In genomic region chr11:97970771-97971170, GRCm38 (mm10) we compare ENCODE assay signal across 17 mouse cellular contexts. TPM values are rescaled to one million over a fixed set of nuclear protein-coding genes. Genes with fewer than 3 reads are reported as not detected.
DNase-seq lines count a peak whose midpoint lies in the region; ATAC-seq and TF ChIP-seq lines count a peak whose summit lies in the region.
"Had no signal": no experiment of that assay in that cellular context is flagged by ENCODE, and none has a peak within 500 bp of the region (broad histone marks: within the 10 kb centered on the region; RNA-seq: fewer than 3 reads in every experiment).

No protein-coding gene starts in this region.

- peak; percentile 22 for DNase-seq in forebrain, embryonic 14.5 days (ENCODE audit: low spot score)
- no peak for DNase-seq in forebrain, embryonic 10.5 days (ENCODE audit: extremely low spot score, low spot score)
- DNase-seq in heart, postnatal 25 days (ENCODE audit: low spot score): no peak
- DNase-seq in hindbrain, postnatal 0 days (ENCODE audit: low spot score): no peak
- no peak for DNase-seq in lung, postnatal 0 days (ENCODE audit: low spot score)
- no peak for DNase-seq in lung, adult 2 months
- DNase-seq: kidney, adult 2 months; right cerebral cortex, postnatal 4 days; thymus, postnatal 25 days had no signal

- no peaks in the 10 kb centered on the region for H3K9me3 ChIP-seq in forebrain, embryonic 14.5 days (replicated peaks; ENCODE audit: control insufficient read depth, low read length)
- no peaks in the 10 kb centered on the region for H3K9me3 ChIP-seq in forebrain, embryonic 10.5 days
- no peaks in the 10 kb centered on the region for H3K9me3 ChIP-seq in heart, embryonic 12.5 days (replicated peaks)
- H3K9me3 ChIP-seq in hindbrain, postnatal 0 days (ENCODE audit: low read length): no peaks in the 10 kb centered on the region
- no peaks in the 10 kb centered on the region for H3K9me3 ChIP-seq in hindbrain, embryonic 13.5 days
- H3K9me3 ChIP-seq in lung, postnatal 0 days (ENCODE audit: low read length): no peaks in the 10 kb centered on the region
- H3K9me3 ChIP-seq: embryonic facial prominence, embryonic 10.5 days had no signal

- no peak for TF ChIP-seq POLR2A in lung, adult 2 months (IDR thresholded peaks at IDR 0.05; ENCODE audit: borderline replicate concordance, extremely low read depth, low read depth, low read length)

- H3K4me2 ChIP-seq in forebrain, embryonic 14.5 days (ENCODE audit: low read length): no peak overlapping the region
- H3K4me2 ChIP-seq in heart, embryonic 12.5 days: peak overlapping the region; percentile 32; the same call in 1 of the 2 replicates
- peak overlapping the region; percentile 19; the same call in 1 of the 2 replicates for H3K4me2 ChIP-seq in hindbrain, postnatal 0 days (ENCODE audit: low read depth, low read length)
- H3K4me2 ChIP-seq in hindbrain, embryonic 13.5 days: no peak overlapping the region
- H3K4me2 ChIP-seq in lung, postnatal 0 days (replicated peaks; ENCODE audit: low read depth, low read length): peak overlapping the region; percentile 12; the same call in 1 of the 2 replicates
- H3K4me2 ChIP-seq: hindbrain, embryonic 14.5 days had no signal

- H3K4me3 ChIP-seq in forebrain, embryonic 14.5 days (ENCODE audit: low read depth, low read length): no peak overlapping the region
- no peak overlapping the region for H3K4me3 ChIP-seq in forebrain, embryonic 10.5 days
- H3K4me3 ChIP-seq in heart, embryonic 12.5 days: no peak overlapping the region
- H3K4me3 ChIP-seq in hindbrain, postnatal 0 days (ENCODE audit: low read length): no peak overlapping the region
- H3K4me3 ChIP-seq in hindbrain, embryonic 13.5 days: no peak overlapping the region
- no peak overlapping the region for H3K4me3 ChIP-seq in lung, postnatal 0 days (ENCODE audit: low read depth, low read length)
- no peak overlapping the region for H3K4me3 ChIP-seq in lung, adult 2 months (replicated peaks; ENCODE audit: extremely low read depth, low read depth, low read length)
- H3K4me3 ChIP-seq: embryonic facial prominence, embryonic 10.5 days; midbrain, embryonic 10.5 days had no signal

- no peak for ATAC-seq in forebrain, embryonic 14.5 days
- no peak for ATAC-seq in heart, embryonic 12.5 days (ENCODE audit: insufficient number of reproducible peaks, low FRiP score)
- ATAC-seq in hindbrain, postnatal 0 days: no peak
- no peak for ATAC-seq in hindbrain, embryonic 13.5 days (ENCODE audit: low FRiP score)
- peak; percentile 32 for ATAC-seq in lung, postnatal 0 days
- ATAC-seq: midbrain, embryonic 16.5 days had no signal

- intact Hi-C loops in heart, postnatal 25 days (cut with DNase I): no loop called here

- no peak overlapping the region for H3K9ac ChIP-seq in forebrain, embryonic 14.5 days (ENCODE audit: low read length)
- H3K9ac ChIP-seq in heart, embryonic 12.5 days: no peak overlapping the region
- no peak overlapping the region for H3K9ac ChIP-seq in hindbrain, postnatal 0 days (replicated peaks; ENCODE audit: low read length)
- no peak overlapping the region for H3K9ac ChIP-seq in hindbrain, embryonic 13.5 days
- H3K9ac ChIP-seq in lung, postnatal 0 days (replicated peaks; ENCODE audit: low read depth): no peak overlapping the region
- H3K9ac ChIP-seq: hindbrain, embryonic 14.5 days had no signal

- no peak for TF ChIP-seq EP300 in lung, postnatal 0 days (IDR thresholded peaks at IDR 0.05)

- no peaks in the 10 kb centered on the region for H3K27me3 ChIP-seq in forebrain, embryonic 14.5 days (replicated peaks; ENCODE audit: control insufficient read depth, insufficient read depth, low read length)
- H3K27me3 ChIP-seq in forebrain, embryonic 10.5 days (ENCODE audit: poor library complexity, severe bottlenecking): 0 out of 2 replicates have a peak, but pooled peaks cover 4% of the 10 kb centered on the region
- peaks cover 29% of the 10 kb centered on the region for H3K27me3 ChIP-seq in heart, embryonic 12.5 days (replicated peaks)
- no peaks in the 10 kb centered on the region for H3K27me3 ChIP-seq in hindbrain, postnatal 0 days (ENCODE audit: insufficient read depth, low read length)
- no peaks in the 10 kb centered on the region for H3K27me3 ChIP-seq in hindbrain, embryonic 13.5 days
- no peaks in the 10 kb centered on the region for H3K27me3 ChIP-seq in lung, postnatal 0 days (replicated peaks; ENCODE audit: insufficient read depth, low read length)

- H3K36me3 ChIP-seq in forebrain, embryonic 14.5 days (ENCODE audit: control insufficient read depth, insufficient read depth, low read length): no peaks in the 10 kb centered on the region
- H3K36me3 ChIP-seq in forebrain, embryonic 10.5 days (replicated peaks): no peaks in the 10 kb centered on the region
- H3K36me3 ChIP-seq in heart, embryonic 12.5 days: no peaks in the 10 kb centered on the region
- no peaks in the 10 kb centered on the region for H3K36me3 ChIP-seq in hindbrain, postnatal 0 days (ENCODE audit: insufficient read depth, low read length)
- H3K36me3 ChIP-seq in hindbrain, embryonic 13.5 days: no peaks in the 10 kb centered on the region
- no peaks in the 10 kb centered on the region for H3K36me3 ChIP-seq in lung, postnatal 0 days (ENCODE audit: insufficient read depth, low read length)
- H3K36me3 ChIP-seq: embryonic facial prominence, embryonic 10.5 days; midbrain, embryonic 10.5 days had no signal

- whole genome bisulfite sequencing in forebrain, embryonic 14.5 days: 85% methylated on average over 7 of the region's 7 CpGs
- 86% methylated on average over 7 of the region's 7 CpGs for WGBS in forebrain, embryonic 10.5 days
- WGBS in heart, embryonic 12.5 days: 74% methylated on average over 7 of the region's 7 CpGs
- 68% methylated on average over 7 of the region's 7 CpGs for WGBS in hindbrain, postnatal 0 days
- 87% methylated on average over 7 of the region's 7 CpGs for WGBS in hindbrain, embryonic 13.5 days
- WGBS in lung, postnatal 0 days: 71% methylated on average over 7 of the region's 7 CpGs
- WGBS in lung, adult 2 months: 67% methylated on average over 7 of the region's 7 CpGs

- H3K4me1 ChIP-seq in forebrain, embryonic 14.5 days (ENCODE audit: control insufficient read depth, insufficient read depth, low read length): peaks cover 4% of the 10 kb centered on the region; the same call in 1 of the 2 replicates
- H3K4me1 ChIP-seq in forebrain, embryonic 10.5 days: peaks cover 19% of the 10 kb centered on the region
- H3K4me1 ChIP-seq in heart, embryonic 12.5 days (replicated peaks): peaks cover 11% of the 10 kb centered on the region
- peaks cover 4% of the 10 kb centered on the region; the same call in 1 of the 2 replicates for H3K4me1 ChIP-seq in hindbrain, postnatal 0 days (ENCODE audit: insufficient read depth, low read length)
- H3K4me1 ChIP-seq in hindbrain, embryonic 13.5 days (replicated peaks): peaks cover 8% of the 10 kb centered on the region
- no peaks in the 10 kb centered on the region for H3K4me1 ChIP-seq in lung, postnatal 0 days (ENCODE audit: insufficient read depth, low read depth, low read length)
- no peaks in the 10 kb centered on the region for H3K4me1 ChIP-seq in lung, adult 2 months (ENCODE audit: control insufficient read depth, insufficient read depth, low read length)

- no peak overlapping the region for H3K27ac ChIP-seq in forebrain, embryonic 14.5 days (ENCODE audit: low read depth, low read length)
- no peak overlapping the region for H3K27ac ChIP-seq in forebrain, embryonic 10.5 days
- no peak overlapping the region for H3K27ac ChIP-seq in heart, embryonic 12.5 days (ENCODE audit: poor library complexity, severe bottlenecking)
- H3K27ac ChIP-seq in hindbrain, postnatal 0 days: no peak overlapping the region
- no peak overlapping the region for H3K27ac ChIP-seq in hindbrain, embryonic 13.5 days
- no peak overlapping the region for H3K27ac ChIP-seq in lung, postnatal 0 days (ENCODE audit: low read length)
- H3K27ac ChIP-seq: embryonic facial prominence, embryonic 10.5 days; hindbrain, embryonic 14.5 days; kidney, postnatal 0 days; midbrain, embryonic 10.5 days had no signal

- TF ChIP-seq CTCF in hindbrain, postnatal 0 days (IDR thresholded peaks at IDR 0.05; ENCODE audit: low read depth): no peak
- TF ChIP-seq CTCF in lung, postnatal 0 days (IDR thresholded peaks at IDR 0.05): no peak
- TF ChIP-seq CTCF in lung, adult 2 months (IDR thresholded peaks at IDR 0.05; ENCODE audit: insufficient read depth, low read length): no peak

RNA-seq across cellular contexts. Expression of gene Plxdc1, which starts 15.5 kb away (rescaled TPM):
- polyA plus RNA-seq in forebrain, embryonic 14.5 days (2014; fragmentation: Nextera tagmentation; extraction: Ambion mirVana): 0.48 and 0.84 TPM in 2 replicates
- polyA plus RNA-seq in forebrain, embryonic 10.5 days (2016; fragmentation: Nextera tagmentation; extraction: Ambion mirVana): 0.11 and 0.16 TPM in 2 replicates
- polyA plus RNA-seq in heart, embryonic 12.5 days (2016; fragmentation: Nextera tagmentation; extraction: Ambion mirVana): 0.31 TPM in 1 of 2 replicates, not detected in the other
- total RNA-seq in heart, postnatal 25 days (2021): 1 to 10 TPM; 5.4 to 6.0 TPM
- 1.5 and 3.8 TPM in 2 replicates for total RNA-seq in hindbrain, postnatal 0 days (2014; rRNA removed)
- polyA plus RNA-seq in hindbrain, postnatal 0 days (2015; fragmentation: Nextera tagmentation; extraction: Ambion mirVana): 4.2 and 4.6 TPM in 2 replicates
- polyA plus RNA-seq in hindbrain, embryonic 13.5 days (2015; fragmentation: Nextera tagmentation; extraction: Ambion mirVana): 0.60 and 0.89 TPM in 2 replicates
- polyA plus RNA-seq in lung, postnatal 0 days (2015; fragmentation: Nextera tagmentation; extraction: Ambion mirVana): 1.7 TPM in 2 replicates
- polyA plus RNA-seq in lung, adult 2 months (2012; rRNA removed): 18.5 and 20.9 TPM in 2 replicates

RNA-seq across cellular contexts. Expression of gene Arl5c, which starts 25.2 kb away (rescaled TPM):
- polyA plus RNA-seq in forebrain, embryonic 14.5 days (2014; fragmentation: Nextera tagmentation; extraction: Ambion mirVana): 2.8 and 4.8 TPM in 2 replicates
- polyA plus RNA-seq in forebrain, embryonic 10.5 days (2016; fragmentation: Nextera tagmentation; extraction: Ambion mirVana): 15.2 and 17.6 TPM in 2 replicates
- 3.4 and 3.9 TPM in 2 replicates for polyA plus RNA-seq in heart, embryonic 12.5 days (2016; fragmentation: Nextera tagmentation; extraction: Ambion mirVana)
- total RNA-seq in heart, postnatal 25 days (2021): under 1 TPM; 0.57 to 0.92 TPM
- 2.0 and 2.6 TPM in 2 replicates for total RNA-seq in hindbrain, postnatal 0 days (2014; rRNA removed)
- 3.6 and 4.8 TPM in 2 replicates for polyA plus RNA-seq in hindbrain, postnatal 0 days (2015; fragmentation: Nextera tagmentation; extraction: Ambion mirVana)
- polyA plus RNA-seq in hindbrain, embryonic 13.5 days (2015; fragmentation: Nextera tagmentation; extraction: Ambion mirVana): 10.7 TPM in 2 replicates
- polyA plus RNA-seq in lung, postnatal 0 days (2015; fragmentation: Nextera tagmentation; extraction: Ambion mirVana): 4.6 and 6.5 TPM in 2 replicates
- 2.7 and 5.1 TPM in 2 replicates for polyA plus RNA-seq in lung, adult 2 months (2012; rRNA removed)

RNA-seq across cellular contexts. Expression of gene Cacnb1, which starts 52.1 kb away (rescaled TPM):
- polyA plus RNA-seq in forebrain, embryonic 14.5 days (2014; fragmentation: Nextera tagmentation; extraction: Ambion mirVana): 22.1 and 29.2 TPM in 2 replicates
- polyA plus RNA-seq in forebrain, embryonic 10.5 days (2016; fragmentation: Nextera tagmentation; extraction: Ambion mirVana): 5.3 and 6.0 TPM in 2 replicates
- 6.1 and 8.5 TPM in 2 replicates for polyA plus RNA-seq in heart, embryonic 12.5 days (2016; fragmentation: Nextera tagmentation; extraction: Ambion mirVana)
- 1 to 10 TPM; 6.0 to 6.8 TPM for total RNA-seq in heart, postnatal 25 days (2021)
- total RNA-seq in hindbrain, postnatal 0 days (2014; rRNA removed): 83.4 and 84.4 TPM in 2 replicates
- 43.1 and 51.0 TPM in 2 replicates for polyA plus RNA-seq in hindbrain, postnatal 0 days (2015; fragmentation: Nextera tagmentation; extraction: Ambion mirVana)
- 51.6 and 57.4 TPM in 2 replicates for polyA plus RNA-seq in hindbrain, embryonic 13.5 days (2015; fragmentation: Nextera tagmentation; extraction: Ambion mirVana)
- polyA plus RNA-seq in lung, postnatal 0 days (2015; fragmentation: Nextera tagmentation; extraction: Ambion mirVana): 3.5 and 4.0 TPM in 2 replicates
- 16.0 and 25.6 TPM in 2 replicates for polyA plus RNA-seq in lung, adult 2 months (2012; rRNA removed)
- total RNA-seq: common myeloid progenitor, adult 5-6 weeks had no signal

RNA-seq across cellular contexts. Expression of gene Rpl19, which starts 55.7 kb away (rescaled TPM):
- 787 and 932 TPM in 2 replicates for polyA plus RNA-seq in forebrain, embryonic 14.5 days (2014; fragmentation: Nextera tagmentation; extraction: Ambion mirVana)
- polyA plus RNA-seq in forebrain, embryonic 10.5 days (2016; fragmentation: Nextera tagmentation; extraction: Ambion mirVana): 1,192 and 1,195 TPM in 2 replicates
- polyA plus RNA-seq in heart, embryonic 12.5 days (2016; fragmentation: Nextera tagmentation; extraction: Ambion mirVana): 654 and 675 TPM in 2 replicates
- total RNA-seq in heart, postnatal 25 days (2021): 100 to 1,000 TPM; 539 to 575 TPM
- 462 and 515 TPM in 2 replicates for total RNA-seq in hindbrain, postnatal 0 days (2014; rRNA removed)
- polyA plus RNA-seq in hindbrain, postnatal 0 days (2015; fragmentation: Nextera tagmentation; extraction: Ambion mirVana): 650 and 673 TPM in 2 replicates
- 689 and 706 TPM in 2 replicates for polyA plus RNA-seq in hindbrain, embryonic 13.5 days (2015; fragmentation: Nextera tagmentation; extraction: Ambion mirVana)
- 750 and 817 TPM in 2 replicates for polyA plus RNA-seq in lung, postnatal 0 days (2015; fragmentation: Nextera tagmentation; extraction: Ambion mirVana)
- 426 and 513 TPM in 2 replicates for polyA plus RNA-seq in lung, adult 2 months (2012; rRNA removed)

Comparison
In these comparisons a context has a peak if more than half of its experiments do, and no peak if none do; other contexts are left out.
1. H3K4me2 ChIP-seq: peak in heart, embryonic 12.5 days (single experiment), hindbrain, postnatal 0 days (single experiment) and lung, postnatal 0 days (single experiment); none in forebrain, embryonic 14.5 days (single experiment) and hindbrain, embryonic 13.5 days (single experiment).